Mouse (Mus musculus): ENCODE measurements around the gene Numa1. TPM values are rescaled to one million over a fixed set of nuclear protein-coding genes. Genes with fewer than 3 reads are reported as not detected.
"Not testable (repeated sequence)": the region's sequence is repeated elsewhere in the genome, so short reads cannot be mapped to it uniquely, and the experiment has no call there.

Gene Numa1
- polyA plus RNA-seq, 1 experiment from 2014 or later: 134 TPM

GRCm38 (mm10) chr7:102042314-102042713 lies 108.4 kb downstream of the Numa1 start:
- ATAC-seq (ENCODE audit: insufficient number of reproducible peaks, insufficient read depth, low FRiP score, low TSS enrichment, low read depth): no peak
- Histone ChIP-seq H3K4me2 (no peak overlapping the region), H3K4me1 (replicated peaks) (peaks cover 13% of the 10 kb centered on the region), H3K9me3 (no peaks in the 10 kb centered on the region), H3K36me3 (peaks cover 53% of the 10 kb centered on the region), H3K27ac (no peak overlapping the region), H3K27me3 (no peaks in the 10 kb centered on the region), H3K9ac (replicated peaks) (no peak overlapping the region), H3K4me3 (replicated peaks) (no peak overlapping the region)
- WGBS: 67% methylated on average over 2 of the region's 2 CpGs

- Histone ChIP-seq H3K4me1 (replicated peaks) (peaks cover 13% of the 10 kb centered on the region), H3K36me3 (peaks cover 33% of the 10 kb centered on the region)
- not testable (repeated sequence) for H3K27me3 ChIP-seq; H3K4me2 ChIP-seq; H3K9ac ChIP-seq (replicated peaks); ATAC-seq (ENCODE audit: insufficient number of reproducible peaks, insufficient read depth, low FRiP score, low TSS enrichment, low read depth); H3K4me3 ChIP-seq (replicated peaks); H3K27ac ChIP-seq; H3K9me3 ChIP-seq
Observed at GRCm38 (mm10) chr7:102048524-102048923, 114.6 kb downstream of the Numa1 start.

- Histone ChIP-seq H3K9ac (replicated peaks) (no peak overlapping the region), H3K4me2 (no peak overlapping the region), H3K4me3 (replicated peaks) (no peak overlapping the region), H3K9me3 (no peaks in the 10 kb centered on the region), H3K4me1 (replicated peaks) (peaks cover 13% of the 10 kb centered on the region), H3K27me3 (no peaks in the 10 kb centered on the region), H3K27ac (no peak overlapping the region), H3K36me3 (peaks cover 34% of the 10 kb centered on the region)
- ATAC-seq (ENCODE audit: insufficient number of reproducible peaks, insufficient read depth, low FRiP score, low TSS enrichment, low read depth): no peak
- 88% methylated on average over 3 of the region's 3 CpGs for WGBS
Observed at GRCm38 (mm10) chr7:102061353-102061752, 127.4 kb downstream of the Numa1 start.

GRCm38 (mm10) chr7:102062203-102062602 lies 128.3 kb downstream of the Numa1 start:
- 90% methylated on average over 1 of the region's 1 CpGs for WGBS
- Histone ChIP-seq H3K4me3 (replicated peaks) (no peak overlapping the region), H3K4me2 (no peak overlapping the region), H3K9me3 (no peaks in the 10 kb centered on the region), H3K4me1 (replicated peaks) (peaks cover 18% of the 10 kb centered on the region), H3K36me3 (peaks cover 28% of the 10 kb centered on the region), H3K27me3 (no peaks in the 10 kb centered on the region), H3K27ac (no peak overlapping the region), H3K9ac (replicated peaks) (no peak overlapping the region)
- ATAC-seq (ENCODE audit: insufficient number of reproducible peaks, insufficient read depth, low FRiP score, low TSS enrichment, low read depth): no peak

GRCm38 (mm10) chr7:102063891-102064290 lies 130.0 kb downstream of the Numa1 start:
- Histone ChIP-seq H3K4me3 (replicated peaks) (peak overlapping the region; percentile 70), H3K9ac (replicated peaks) (no peak overlapping the region), H3K4me2 (peak overlapping the region; percentile 68), H3K4me1 (replicated peaks) (peaks cover 18% of the 10 kb centered on the region), H3K27me3 (no peaks in the 10 kb centered on the region), H3K27ac (no peak overlapping the region), H3K36me3 (peaks cover 17% of the 10 kb centered on the region), H3K9me3 (no peaks in the 10 kb centered on the region)
- no peak for ATAC-seq (ENCODE audit: insufficient number of reproducible peaks, insufficient read depth, low FRiP score, low TSS enrichment, low read depth)
- WGBS: 86% methylated on average over 9 of the region's 9 CpGs

Other genes with a start within 250 kb of the Numa1 start
- 0.13 TPM in 1 of 2 replicates, not detected in the other for gene Phox2a, start 115.8 kb upstream of the Numa1 start, polyA plus RNA-seq (2016; fragmentation: Nextera tagmentation; extraction: Ambion mirVana)
- 58.1 and 59.2 TPM in 2 replicates for gene Inppl1, start 95.9 kb upstream of the Numa1 start, polyA plus RNA-seq (2016; fragmentation: Nextera tagmentation; extraction: Ambion mirVana)
- 0.24 TPM in 1 of 2 replicates, not detected in the other for gene Folr2, start 76.9 kb upstream of the Numa1 start, polyA plus RNA-seq (2016; fragmentation: Nextera tagmentation; extraction: Ambion mirVana)
- 81.7 and 82.4 TPM in 2 replicates for gene Anapc15, start 70.4 kb upstream of the Numa1 start, polyA plus RNA-seq (2016; fragmentation: Nextera tagmentation; extraction: Ambion mirVana)
- gene Folr1, start 63.3 kb upstream of the Numa1 start, polyA plus RNA-seq (2016; fragmentation: Nextera tagmentation; extraction: Ambion mirVana): not detected in 2 replicates
- gene Lamtor1, start 28.2 kb upstream of the Numa1 start, polyA plus RNA-seq (2016; fragmentation: Nextera tagmentation; extraction: Ambion mirVana): 141 and 147 TPM in 2 replicates
- gene Tomt, start 27.8 kb upstream of the Numa1 start, polyA plus RNA-seq (2016; fragmentation: Nextera tagmentation; extraction: Ambion mirVana): 0.56 and 0.71 TPM in 2 replicates
- 8.7 and 8.8 TPM in 2 replicates for gene Lrrc51, start 216 bp upstream of the Numa1 start, polyA plus RNA-seq (2016; fragmentation: Nextera tagmentation; extraction: Ambion mirVana)
- 3.4 and 3.7 TPM in 2 replicates for gene Il18bp, start 84.6 kb downstream of the Numa1 start, polyA plus RNA-seq (2016; fragmentation: Nextera tagmentation; extraction: Ambion mirVana)
- 28.8 and 30.7 TPM in 2 replicates for gene Rnf121, start 131.4 kb downstream of the Numa1 start, polyA plus RNA-seq (2016; fragmentation: Nextera tagmentation; extraction: Ambion mirVana)
- gene Xndc1, start 131.4 kb downstream of the Numa1 start, polyA plus RNA-seq (2016; fragmentation: Nextera tagmentation; extraction: Ambion mirVana): 48.7 and 51.7 TPM in 2 replicates
- gene Xntrpc, start 131.6 kb downstream of the Numa1 start, polyA plus RNA-seq (2016; fragmentation: Nextera tagmentation; extraction: Ambion mirVana): 2.3 and 2.9 TPM in 2 replicates
- not detected in 2 replicates for gene Trpc2, start 149.0 kb downstream of the Numa1 start, polyA plus RNA-seq (2016; fragmentation: Nextera tagmentation; extraction: Ambion mirVana)
- gene Art1, start 167.6 kb downstream of the Numa1 start, polyA plus RNA-seq (2016; fragmentation: Nextera tagmentation; extraction: Ambion mirVana): 8.0 and 8.3 TPM in 2 replicates
- gene Art5, start 175.4 kb downstream of the Numa1 start, polyA plus RNA-seq (2016; fragmentation: Nextera tagmentation; extraction: Ambion mirVana): 5.1 and 7.2 TPM in 2 replicates
- not detected in 2 replicates for gene Chrna10, start 182.7 kb downstream of the Numa1 start, polyA plus RNA-seq (2016; fragmentation: Nextera tagmentation; extraction: Ambion mirVana)

All from limb, embryonic 12.5 days (tissue).